Mouse (Mus musculus) lung, postnatal 0 days (tissue): ENCODE results near the gene Slc8a2.

ENCODE experiments used
- CTCF ChIP-seq: IDR thresholded peaks from 2 replicates; pipeline ENCODE4 v1.5.1; 2016; ENCODE audit warnings: antibody characterized with exemption, mild to moderate bottlenecking
- EP300 ChIP-seq: IDR thresholded peaks from 2 replicates; pipeline ENCODE4 v1.6.1; 2016; ENCODE audit warnings: antibody characterized with exemption, mild to moderate bottlenecking, control low read depth

- TF ChIP-seq EP300 (no peak), CTCF (no peak)
These were observed 77.9 kb downstream of the Slc8a2 start for GRCm38 (mm10) chr7:16207496-16207895.
